Mouse (Mus musculus) MEL-GATA-1-ER (cell line): ENCODE measurements at regions not wholly inside any gene's neighbourhood (a gene's known extent, or its start where the extent isn't known, plus 50 kb on each side); places are given as distances from the start of the nearest gene placed in this dataset.
"Not testable (repeated sequence)": the region's sequence is repeated elsewhere in the genome, so short reads cannot be mapped to it uniquely, and the experiment has no call there.

Source experiments
- DNase-seq: peaks from one replicate; pipeline ENCODE4 v3.0.0-alpha.2; 2012; ENCODE audit warnings: low read depth; ENCODE audit errors: extremely low read depth

DNA sequence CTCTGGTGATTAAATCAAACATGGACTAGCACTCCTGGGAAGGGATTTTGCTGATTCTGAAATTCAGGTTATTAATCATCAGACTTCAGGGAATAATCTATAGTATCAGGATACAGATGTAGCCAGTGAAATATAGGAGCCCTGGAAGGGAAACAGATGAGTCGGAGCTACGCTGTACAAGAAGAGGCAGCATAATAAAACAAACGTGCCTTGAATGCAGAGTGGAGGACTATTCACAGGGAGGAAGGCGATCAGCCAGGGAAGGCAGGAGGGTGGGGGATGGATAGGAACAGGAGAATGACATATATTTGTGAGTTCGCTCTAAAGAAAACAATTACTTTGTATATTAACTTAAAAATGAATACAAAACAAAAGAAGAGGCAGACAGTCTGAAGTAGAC is 286.6 kb upstream of the Got2 start:
- DNase-seq, result no peak

DNA sequence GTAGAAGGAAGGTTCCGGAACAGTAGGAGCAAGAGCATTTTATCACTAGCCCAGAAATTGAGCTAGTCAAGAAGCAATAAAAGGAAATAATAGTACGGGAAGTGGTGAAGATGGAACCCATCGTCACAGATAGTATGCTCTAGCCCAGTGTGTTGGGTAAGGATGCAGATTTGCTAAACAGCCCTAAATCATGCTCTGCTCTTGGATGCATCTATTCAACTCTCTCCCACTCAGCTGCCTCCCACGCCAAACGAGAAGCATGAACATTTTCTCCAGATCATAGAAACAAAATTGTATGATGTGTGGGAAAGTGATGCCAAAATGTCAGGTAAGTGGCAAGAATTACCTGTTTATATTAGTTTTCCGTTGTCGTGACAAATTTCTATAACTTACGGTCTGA is 276.6 kb upstream of the Got2 start:
- DNase-seq, result no peak

DNA sequence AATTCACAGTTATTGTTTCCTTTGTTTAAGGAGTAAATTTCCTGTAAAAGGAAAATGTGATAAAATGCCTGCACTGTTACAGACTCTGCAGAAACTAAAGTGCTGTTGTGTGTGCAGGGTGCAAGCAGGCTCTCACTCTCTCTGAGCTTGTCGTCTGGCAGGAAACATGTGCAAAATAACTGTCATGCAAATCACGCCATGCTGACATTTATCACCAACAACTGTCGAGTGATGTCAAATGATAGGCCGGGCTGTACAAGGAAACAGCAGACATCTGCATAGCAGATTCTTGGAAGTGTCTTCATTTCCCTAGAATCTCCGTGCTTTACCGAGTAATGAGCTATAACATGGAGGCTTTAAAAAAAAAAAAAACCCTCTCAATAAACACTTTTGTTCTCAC is 271.6 kb upstream of the Got2 start:
- peak; percentile 1 for DNase-seq

DNA sequence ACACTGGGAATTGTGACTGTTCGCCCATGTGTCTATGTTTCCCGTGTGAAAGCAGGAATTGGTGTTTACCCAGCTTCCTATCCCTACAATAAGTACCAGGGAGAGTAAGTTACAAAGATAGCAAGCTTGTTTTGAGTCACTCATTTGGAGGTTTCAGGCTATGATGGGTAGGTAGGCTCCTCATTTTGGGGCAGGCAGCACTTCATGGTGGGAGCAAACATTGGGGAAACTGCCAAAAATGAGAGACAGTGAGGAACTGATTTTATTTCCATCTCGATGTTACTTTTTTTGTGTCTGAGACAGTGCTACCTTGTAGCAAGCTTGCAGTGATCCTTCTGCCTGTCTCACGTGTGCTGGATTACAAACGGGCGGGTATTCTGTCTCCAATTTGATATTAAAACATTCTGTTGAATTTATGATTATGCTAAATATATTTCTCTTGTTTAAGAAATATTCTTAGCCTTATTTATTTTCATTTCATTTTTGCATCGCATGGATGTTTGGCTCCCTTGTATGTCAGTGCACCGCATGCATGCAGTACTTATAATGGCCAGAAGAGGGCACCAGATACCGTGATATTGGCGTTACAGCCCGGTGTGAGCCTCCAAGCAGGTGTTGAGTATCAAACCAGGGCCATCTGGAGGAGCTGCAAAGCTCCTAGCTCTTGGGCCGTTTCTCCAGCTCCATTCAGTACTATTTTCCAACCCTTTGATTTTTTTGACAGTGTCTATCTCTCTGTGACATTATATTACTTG is 264.3 kb upstream of the Got2 start:
- DNase-seq, result peak; percentile 43

DNA sequence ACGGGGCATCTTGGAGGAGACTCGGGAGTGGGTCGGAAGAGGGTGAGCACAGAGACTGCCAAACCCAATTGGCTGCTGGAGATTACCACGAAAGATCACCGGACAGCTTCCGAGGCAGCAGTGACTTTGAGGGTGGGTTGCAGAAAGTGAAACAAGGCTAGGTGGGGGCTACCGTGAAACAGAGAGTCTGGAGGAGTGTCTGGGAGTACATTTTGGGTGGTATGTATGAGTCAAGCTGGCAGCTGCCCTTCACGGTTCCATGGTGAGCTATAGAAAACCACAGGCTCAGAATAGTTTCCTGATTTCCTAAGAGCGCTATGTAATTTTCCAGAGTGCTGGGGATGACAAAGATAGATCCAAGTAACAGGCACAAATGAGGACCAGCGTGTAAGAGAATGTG is 263.7 kb upstream of the Got2 start:
- peak; percentile 4 for DNase-seq

DNA sequence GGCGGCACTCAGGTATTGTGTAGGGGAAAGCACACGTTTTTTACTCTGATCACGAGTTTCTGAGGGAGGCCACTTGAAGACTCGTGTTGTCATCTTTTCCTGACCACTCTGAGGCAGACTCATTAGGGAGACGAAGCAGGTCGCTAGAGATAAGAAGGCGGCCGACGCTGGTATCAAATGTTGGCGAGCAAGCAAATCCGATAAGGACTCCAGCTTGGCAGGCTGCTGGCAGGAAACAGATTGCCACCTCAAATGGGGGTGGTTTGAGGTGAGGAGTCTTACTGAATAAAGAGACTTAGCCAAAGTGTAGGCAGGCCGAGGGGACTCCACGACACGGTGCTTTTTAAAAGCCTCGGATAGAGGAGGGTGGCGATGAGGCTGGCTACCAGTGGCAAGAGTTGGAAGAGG is 262.7 kb upstream of the Got2 start:
- peak; percentile 74 for DNase-seq

DNA sequence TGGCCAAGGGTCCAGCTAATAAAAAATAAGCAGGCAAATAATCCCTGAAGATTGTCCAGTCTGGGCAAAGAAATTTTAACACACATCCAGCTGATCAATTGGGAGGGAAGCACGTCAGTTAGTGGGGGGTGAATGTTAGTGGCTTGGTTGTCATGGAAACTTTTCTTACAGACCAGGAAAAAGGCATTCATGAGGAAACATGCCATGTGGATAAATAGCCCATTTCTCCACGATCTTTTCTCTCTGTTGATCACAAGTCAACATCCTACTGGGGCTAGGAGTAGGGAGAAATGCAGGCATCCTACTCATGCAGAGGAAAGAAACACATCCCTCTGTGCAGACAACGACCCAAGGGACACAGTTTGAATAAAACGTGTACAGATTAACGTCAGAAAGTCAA is 243.8 kb upstream of the Got2 start:
- DNase-seq, result no peak

DNA sequence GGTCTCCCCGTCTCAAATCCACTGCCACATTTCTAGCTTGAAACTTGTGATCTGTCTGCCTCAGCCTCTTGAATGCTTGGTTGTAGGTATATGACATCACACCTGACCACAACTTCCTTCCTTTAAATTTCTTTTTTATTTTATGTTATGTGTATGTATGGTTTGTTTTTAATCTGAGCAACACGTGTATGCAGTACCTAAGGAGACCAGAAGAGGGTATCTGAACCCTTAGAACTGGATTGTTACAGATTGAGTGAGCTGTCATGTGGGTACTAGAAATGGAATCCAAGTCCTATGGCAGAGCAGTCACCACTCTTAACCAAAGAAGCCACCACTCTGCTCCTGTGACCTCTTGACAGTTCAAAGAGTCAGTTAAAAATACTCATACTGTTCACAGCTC is 240.0 kb upstream of the Got2 start:
- DNase-seq, result peak; percentile 6

DNA sequence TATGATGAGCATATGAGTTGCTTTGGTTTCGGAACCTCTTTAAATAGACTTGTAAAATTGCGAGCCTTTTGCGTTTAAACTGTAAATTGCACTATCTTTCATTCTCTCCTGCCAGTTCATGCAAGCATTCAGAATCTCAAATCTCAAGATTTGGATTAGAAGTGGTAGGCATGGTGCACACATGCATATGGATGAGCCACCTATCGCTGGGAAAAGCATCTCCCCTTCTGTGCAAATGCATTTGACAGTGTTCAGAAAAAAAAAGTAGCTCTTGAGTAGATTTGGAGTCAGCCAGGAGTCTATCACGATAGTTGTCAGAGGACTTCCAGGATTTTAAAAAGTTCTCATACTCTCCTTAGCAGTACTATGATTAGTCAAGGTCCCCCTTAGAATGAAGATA is 212.5 kb upstream of the Got2 start:
- no peak for DNase-seq

DNA sequence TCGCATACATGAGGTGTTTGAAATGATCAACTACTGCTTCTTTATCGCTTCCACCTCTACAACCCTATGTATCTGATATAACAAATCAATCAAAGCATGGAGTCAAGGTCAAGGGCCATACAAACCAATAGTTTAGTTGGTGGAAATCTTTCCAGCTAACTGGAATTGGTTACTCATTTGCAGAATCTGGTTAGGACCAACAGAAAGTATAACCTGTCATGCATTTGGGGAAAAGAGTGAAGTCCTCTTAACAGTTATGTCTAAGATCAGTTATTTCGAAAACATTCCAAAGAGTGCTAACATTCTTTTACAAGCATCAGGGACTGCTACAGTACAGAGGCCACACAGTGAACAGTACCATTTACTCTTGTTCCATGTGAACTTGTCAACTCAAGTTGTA is 204.6 kb upstream of the Got2 start:
- no peak for DNase-seq

DNA sequence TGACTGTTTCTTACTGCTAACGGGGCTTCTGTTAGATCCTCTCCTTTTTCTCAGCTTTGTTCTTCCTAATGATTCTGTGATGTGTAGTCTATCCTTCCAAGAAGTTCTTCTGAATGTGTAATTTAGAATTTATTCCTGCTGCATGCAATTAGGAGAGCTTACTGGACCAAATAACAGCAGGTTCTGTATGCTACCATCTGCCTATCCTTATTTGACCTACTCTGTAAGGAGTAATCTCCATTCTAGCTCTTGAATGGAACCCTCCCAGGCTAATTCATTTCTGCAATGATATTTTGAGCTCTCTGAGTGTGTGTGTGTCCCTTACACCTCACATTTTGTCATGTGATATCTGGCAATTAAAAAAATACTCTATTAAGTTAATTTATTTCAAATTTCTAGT is 201.9 kb upstream of the Got2 start:
- no peak for DNase-seq

DNA sequence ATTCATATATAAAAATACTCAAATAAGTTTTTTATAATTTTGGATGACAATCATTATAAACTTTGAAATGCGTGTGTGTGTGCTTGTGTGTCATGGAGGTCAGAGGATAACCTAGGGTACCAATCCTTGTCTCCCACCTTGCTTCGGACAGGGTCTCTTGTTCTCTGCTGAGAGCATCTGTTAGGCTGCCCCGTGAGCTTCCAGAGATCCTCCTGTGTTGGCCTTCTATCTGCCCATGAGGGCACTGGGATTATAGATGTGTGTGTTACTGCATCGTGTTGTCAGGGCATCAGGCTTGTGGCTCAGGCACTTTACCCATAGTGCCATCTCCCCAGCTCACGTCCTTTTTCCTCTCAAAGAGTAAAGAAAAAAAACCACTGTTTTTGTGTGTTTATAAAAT is 180.0 kb upstream of the Got2 start:
- DNase-seq, result no peak

DNA sequence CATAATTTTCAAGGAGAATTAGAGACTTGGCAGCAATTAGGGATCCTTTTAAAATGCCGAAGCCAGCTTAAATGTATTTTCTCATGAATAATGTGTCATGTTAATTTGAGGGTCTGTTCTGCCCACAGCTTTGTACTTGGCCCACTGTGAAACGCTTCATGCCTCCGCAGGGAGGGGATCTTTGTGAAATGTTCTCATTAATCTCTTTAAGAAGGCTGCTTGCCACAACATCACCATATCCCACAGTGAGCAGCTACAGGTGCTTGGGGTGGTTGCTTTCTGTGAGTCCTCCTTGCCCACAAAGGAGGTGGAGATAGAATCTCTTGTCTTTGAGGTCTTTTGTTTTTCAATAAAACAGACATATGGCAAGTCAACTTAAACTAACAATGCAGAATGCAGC is 159.3 kb upstream of the Got2 start:
- no peak for DNase-seq

DNA sequence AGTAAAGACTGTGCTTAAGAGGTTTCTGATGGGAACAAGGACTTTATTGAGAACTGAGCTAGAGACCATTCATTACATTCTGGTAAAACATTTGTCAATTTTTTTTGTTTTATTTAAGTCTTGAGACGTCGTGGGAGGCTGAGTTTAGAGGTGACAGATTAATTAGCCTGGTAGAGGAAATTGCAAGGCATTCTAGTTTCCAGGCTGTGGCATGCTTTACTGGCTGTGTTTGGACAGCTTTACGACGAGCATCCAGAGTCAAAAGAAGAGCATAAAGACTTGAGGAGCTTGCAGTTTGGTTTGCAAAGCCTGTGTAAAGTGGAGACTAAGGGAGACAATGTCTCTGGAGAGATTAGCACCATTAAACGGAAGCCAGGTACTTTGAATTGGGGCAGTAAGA is 154.0 kb upstream of the Got2 start:
- DNase-seq, result no peak

DNA sequence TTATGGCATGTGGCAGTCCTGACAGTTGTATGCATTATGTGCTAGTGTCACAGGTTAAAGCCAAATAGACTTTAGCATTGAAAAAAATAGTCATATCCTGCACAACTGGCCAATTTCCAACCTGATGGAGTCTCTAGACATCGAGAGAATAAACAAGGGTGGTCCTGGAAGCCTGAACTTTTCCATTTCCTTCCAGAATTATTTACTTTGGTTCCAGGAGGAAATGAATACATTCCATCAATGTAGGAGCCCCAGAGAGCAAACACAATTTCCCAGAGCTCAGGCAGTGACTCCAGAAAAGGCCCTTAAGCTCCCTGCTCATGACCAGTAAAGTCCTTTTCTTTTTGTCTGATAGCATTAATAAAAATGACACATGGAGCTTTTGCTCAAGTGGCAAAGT is 151.9 kb upstream of the Got2 start:
- no peak for DNase-seq

DNA sequence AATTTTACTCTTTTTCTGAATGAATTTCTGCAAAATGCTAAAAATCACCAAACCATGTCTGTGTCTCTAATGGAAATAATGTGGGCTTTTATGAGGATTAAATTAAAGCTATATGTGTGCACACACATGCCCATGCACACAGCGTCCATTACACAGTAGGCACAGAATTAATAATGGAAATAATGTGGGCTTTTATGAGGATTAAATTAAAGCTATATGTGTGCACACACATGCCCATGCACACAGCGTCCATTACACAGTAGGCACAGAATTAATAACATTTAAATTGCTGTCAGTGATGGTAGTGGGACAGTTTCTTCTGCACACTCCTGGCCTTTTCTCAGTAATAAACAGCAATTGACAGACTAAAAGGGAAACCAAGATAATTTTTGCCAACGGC is 130.4 kb upstream of the Got2 start:
- not testable (repeated sequence) for DNase-seq

DNA sequence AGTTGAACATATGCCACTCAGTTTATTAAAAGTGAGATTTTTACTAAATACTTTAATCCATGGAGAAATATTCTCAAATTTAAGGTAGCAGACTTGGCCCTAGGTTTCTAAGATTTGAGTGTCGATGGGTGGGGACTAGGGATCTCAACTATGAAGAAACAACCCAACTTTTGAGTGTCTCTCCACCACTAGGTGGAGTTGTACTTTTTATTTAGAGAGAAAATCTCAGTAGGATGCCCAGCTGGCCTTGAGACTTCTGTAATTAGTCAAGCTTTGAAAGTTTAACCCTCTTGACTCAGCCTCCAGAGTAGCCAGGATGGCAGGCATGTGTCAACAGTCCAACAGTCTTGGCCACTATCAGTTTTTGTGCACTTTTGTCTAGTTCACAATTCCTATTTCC is 123.7 kb upstream of the Got2 start:
- DNase-seq, result no peak

DNA sequence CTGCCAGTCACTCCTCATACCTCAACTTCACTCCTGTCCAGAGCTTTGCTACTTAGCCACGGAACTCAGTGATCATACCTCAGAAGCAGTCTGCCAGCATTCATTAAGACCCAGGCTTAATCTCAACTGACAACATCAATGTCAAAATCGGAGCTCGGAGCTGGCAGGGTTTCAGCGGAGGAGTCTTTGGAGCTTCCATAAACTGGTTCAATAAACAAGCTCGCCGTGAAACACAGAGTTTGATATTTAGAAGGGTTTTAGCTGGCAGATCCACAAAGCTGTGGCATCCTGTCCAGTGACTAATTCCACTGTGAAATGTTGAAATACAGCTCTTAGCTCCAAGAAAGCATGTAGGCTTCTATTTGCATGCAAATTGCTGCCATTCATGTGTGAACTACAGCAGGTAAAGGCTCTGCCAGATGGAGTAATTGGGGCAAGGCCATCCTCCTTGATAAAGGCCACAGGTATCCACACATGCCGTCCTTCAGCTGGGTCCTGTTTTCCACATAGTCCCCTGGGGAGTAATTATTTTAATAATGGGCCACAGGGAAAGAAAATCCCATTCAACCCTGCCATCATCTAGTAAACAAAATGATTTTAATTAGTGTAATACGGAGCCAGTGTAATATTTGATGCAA is 103.6 kb upstream of the Got2 start:
- DNase-seq, result no peak

DNA sequence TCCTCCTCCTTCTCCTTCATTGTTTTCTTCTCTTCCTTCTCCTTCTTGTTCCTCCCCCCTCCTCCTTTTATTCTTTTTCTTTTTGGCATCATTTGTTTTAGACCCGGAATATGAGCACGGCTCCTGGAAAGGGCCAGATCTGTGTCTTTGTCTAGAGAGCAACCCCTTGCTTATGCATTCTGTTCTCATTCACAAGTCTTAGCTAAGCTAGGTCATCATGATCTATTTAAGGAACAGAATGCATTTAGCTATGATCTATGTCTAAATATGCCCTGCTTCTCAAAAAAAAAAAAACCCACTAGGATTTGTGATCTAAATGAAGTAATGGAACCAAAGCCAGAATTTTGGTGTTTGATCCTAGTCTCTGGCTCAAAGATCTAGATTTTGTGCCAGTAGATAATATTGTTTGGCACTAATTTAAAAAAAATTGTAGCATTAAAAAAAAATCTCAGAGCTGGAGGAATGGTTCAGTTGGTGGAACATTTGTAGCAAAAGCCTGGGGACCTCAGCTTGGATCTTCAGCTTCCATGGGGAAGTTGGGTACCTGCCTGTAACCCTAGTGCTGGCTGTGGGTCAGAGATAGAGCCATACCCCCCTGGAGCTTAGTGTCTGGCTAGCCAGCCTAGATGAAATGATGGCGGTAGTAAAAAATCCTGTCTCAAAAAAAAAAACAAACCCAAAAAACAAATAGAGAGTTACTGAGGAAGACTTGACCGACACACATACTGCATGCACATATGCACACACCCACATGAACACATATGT is 100.5 kb upstream of the Got2 start:
- DNase-seq, result no peak

DNA sequence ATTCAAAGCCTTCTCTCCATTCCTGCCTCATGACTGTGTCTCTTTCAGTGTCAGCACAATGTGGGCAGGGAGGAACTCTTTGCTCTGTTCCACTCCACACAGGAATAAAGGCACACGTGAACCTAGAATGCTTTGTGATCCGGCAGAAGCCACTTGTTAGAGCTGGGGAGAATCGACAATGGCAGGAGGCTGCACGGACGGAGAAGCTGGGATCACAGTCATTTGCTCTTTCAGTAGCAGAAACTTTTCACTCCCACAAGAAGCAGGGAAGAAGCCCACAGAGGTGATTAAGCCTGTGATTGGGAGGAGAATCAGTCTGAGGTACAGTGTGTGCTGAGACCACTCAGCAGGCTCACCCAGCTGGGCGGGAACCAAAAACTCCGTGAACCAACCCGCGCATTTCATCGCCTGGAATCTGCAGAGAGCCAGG is 98.7 kb upstream of the Got2 start:
- no peak for DNase-seq

DNA sequence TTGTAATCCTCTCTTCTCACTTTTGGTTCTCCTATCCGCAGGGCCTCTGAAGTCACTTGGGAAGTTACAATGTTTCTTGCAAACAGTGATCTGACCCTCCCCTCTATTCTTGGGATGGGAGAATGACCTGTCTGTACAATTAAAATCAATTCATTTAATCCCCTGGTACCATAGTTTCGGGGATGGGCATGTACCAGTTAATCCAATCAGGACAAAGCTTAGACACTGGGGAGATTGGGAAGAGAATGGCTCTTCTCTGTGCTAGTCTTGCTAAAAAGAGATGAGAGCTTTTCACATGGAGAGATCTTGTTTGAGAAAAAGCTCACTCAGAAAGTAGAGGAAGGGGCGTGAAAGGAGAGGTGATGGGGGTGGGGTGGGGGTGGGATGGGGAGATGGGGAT is 98.1 kb upstream of the Got2 start:
- DNase-seq, result no peak

DNA sequence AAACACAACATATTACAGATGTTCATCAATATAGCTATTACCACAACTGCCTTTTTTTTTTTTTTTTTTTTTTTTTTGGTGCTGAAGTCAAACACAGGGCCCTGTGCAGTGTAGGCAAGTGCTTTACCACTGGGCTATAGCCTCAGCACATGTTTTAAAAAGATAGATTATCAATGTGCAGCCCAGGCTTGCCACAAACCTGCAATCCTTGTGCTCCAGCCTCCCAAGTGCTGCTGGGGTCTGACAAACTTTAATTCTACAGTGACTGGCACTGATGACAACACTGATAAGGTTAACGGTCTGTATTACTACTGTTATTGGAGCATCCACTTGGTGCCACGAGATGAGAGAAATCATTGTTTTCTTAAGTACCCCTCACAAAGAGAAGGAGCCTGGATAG is 95.3 kb upstream of the Got2 start:
- DNase-seq, result no peak

DNA sequence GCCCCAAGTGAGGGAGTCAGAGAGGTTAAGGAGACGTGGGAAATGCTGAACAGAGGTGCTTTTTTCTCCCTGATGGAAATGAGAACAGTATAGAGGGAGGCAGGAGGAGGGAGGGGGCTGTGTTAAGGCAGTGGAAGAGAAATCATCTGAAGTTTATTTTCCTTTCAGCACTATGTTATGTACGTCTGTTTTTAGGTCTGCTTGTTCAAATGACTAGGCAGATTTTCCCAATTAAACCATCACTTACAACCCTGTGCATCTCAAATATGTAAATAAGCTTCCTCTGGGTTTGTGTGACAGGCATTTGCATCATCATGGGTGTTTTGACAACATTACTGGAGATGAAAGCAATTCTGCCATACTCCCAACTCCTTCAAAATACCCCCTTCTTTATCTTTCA is 92.1 kb upstream of the Got2 start:
- no peak for DNase-seq
